Mouse (Mus musculus) adrenal gland, adult 18-20 months (tissue): ENCODE results near the gene Mfap3l. TPM values are rescaled to one million over a fixed set of nuclear protein-coding genes. Genes with fewer than 3 reads are reported as not detected.
"Not testable (repeated sequence)": the region's sequence is repeated elsewhere in the genome, so short reads cannot be mapped to it uniquely, and the experiment has no call there.

Experiments
- DNase-seq, 2 experiments: peaks; one replicate each; pipeline ENCODE4 v3.0.0; 2021 to 2022; ENCODE audit warnings: low spot score in 2 of 2
- total RNA-seq, 2 experiments: library from RNA; stranded (reverse); gene quantifications; 1 replicate in 1 of 2; 2 replicates in 1 of 2; pipeline ENCODE4 v1.2.3; 2021

Gene Mfap3l
- total RNA-seq, 2 experiments from 2014 or later, result 2.5 to 2.8 TPM

DNA sequence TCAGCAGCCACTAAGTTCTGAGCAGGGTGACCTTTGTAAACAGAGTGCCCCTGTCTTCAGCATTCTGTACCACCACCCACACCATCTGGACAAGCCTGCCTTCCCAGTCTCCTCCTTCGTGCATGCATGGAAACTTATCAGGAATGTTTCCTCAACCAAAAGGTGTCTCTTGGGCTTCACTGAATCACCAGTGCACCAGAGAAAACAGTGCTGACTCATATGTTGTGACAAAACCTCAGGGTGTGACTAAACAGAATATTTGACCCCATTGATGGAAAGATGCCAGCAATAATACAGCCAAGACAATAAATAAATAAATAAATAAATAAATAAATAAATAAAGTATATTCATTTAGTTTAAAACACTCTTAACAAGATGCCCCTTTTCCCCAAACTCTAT, 16.5 kb downstream of the Mfap3l start:
- no peak for DNase-seq

GRCm38 (mm10) chr8:60650119-60650518, 17.5 kb downstream of the Mfap3l start:
- DNase-seq, result no peak

GRCm38 (mm10) chr8:60657425-60658113, 24.9 kb downstream of the Mfap3l start:
- DNase-seq, result no peak

DNA sequence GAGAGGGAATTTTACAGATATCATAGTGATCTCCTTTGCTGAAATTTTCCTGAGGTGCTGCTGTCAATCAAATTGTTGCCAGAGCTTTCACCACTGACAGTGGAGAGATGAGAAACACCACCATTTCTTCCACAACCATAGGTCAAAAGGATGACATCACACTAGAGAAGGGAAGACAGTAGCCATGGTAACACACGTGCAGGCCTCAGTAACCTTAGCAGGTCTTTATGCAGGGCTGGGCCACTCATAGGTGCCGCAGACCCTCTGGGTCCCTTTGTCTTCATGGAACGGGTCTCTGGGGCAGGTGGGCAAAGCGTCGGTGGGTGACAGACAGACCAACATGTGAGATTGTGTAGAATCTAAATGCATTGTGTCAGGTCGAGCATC, 25.5 kb downstream of the Mfap3l start:
- no peak for DNase-seq

GRCm38 (mm10) chr8:60658686-60659085, 26.1 kb downstream of the Mfap3l start:
- DNase-seq, result not testable (repeated sequence)

- no peak for DNase-seq
Measured at GRCm38 (mm10) chr8:60659721-60660120, 27.1 kb downstream of the Mfap3l start.

GRCm38 (mm10) chr8:60661191-60661590, 28.6 kb downstream of the Mfap3l start:
- DNase-seq, result no peak

DNA sequence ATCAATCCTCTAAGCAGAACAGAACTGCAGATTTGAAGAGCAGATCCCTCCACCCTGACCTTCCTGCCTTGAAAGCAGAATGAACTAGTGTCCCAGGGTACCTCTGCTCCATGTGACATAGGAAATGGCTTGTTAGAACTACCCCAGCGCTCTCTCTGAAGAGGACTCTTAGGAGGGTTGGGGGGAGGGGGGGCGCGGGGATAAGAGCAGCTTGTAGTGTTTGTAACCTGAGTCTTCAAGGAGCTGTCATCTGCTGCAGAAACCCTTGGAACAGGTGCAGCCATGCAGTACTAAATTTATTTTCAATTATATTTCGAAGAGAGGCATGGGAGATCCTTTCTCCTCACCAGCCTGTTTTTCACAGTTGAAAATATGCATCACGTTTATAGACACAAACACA, 30.9 kb downstream of the Mfap3l start:
- DNase-seq, result no peak

- DNase-seq, result no peak
Measured at GRCm38 (mm10) chr8:60665821-60666220, 33.2 kb downstream of the Mfap3l start.

GRCm38 (mm10) chr8:60666852-60667251, 34.2 kb downstream of the Mfap3l start:
- no peak for DNase-seq

GRCm38 (mm10) chr8:60678590-60678989, 46.0 kb downstream of the Mfap3l start:
- DNase-seq, result no peak

- no peak for DNase-seq
Measured at GRCm38 (mm10) chr8:60681811-60682210, 49.2 kb downstream of the Mfap3l start.

DNA sequence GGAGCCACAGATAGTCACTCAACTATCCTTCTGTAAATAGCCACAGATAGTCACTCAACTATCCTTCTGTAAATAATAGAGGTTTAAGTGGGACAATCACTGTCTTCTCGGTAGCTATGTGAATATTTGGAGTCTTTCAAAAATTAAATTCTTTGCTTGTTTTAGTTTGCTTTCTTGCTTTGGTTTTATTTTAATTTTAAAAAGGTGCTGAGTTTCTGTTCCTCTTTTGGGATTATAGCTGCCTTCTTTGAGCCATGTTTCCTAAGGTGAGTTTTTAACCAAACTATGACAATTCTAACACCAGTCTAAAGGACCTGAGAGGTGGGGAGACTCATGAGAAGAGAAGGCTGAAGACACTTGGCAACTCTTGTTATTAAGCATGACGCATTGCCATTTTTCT, 49.7 kb downstream of the Mfap3l start:
- no peak for DNase-seq

DNA sequence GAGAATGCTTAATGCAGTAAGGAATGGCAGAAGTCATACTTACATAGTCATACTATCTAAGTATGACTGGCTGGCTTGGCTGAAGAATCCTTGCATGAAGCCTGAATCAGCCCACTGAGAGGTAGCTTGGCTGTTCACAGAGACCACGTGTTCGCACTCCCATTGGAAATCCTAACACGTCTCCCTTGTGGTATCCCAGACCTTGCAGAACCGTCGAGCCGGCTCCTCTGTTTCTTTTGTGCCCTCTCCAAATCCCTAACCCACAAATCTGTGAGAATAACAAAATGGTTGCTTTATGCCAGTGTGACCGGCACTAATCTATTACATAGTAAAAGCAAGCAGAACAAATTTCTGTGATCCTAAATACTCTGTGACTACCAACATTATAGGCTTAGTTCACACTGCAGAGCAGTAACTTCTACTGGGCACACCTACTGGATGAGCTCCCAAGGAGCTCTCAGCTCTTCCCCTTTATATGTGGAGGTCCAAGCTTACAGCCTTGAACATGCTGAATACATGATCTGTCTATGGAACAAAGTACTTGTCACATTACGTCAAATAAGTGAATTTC, 79.0 kb downstream of the Mfap3l start:
- DNase-seq, result no peak

DNA sequence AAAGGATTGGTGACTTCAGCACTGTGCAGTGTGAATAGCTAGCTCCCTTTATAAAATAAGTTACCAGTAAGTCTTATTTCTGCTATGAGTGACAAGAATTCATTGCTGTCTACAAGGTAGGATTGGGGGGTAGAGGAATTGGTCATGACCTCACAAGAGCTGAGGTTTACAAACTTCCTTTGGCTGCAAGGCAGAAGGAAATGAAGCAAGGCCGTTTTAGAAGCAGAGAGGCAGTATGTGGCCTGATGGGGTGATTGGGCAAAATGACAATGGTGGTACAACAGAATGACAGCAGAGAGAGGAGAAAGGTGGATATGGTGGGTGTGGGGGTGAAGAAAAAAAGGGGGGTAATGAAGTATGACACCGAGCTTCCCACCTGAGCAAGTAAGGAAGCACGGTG, 82.1 kb downstream of the Mfap3l start:
- no peak for DNase-seq

- DNase-seq, result no peak
Measured at GRCm38 (mm10) chr8:60718692-60719091, 86.1 kb downstream of the Mfap3l start.

Other genes with a start within 250 kb of the Mfap3l start
- not detected for gene Gm10283, start 129.6 kb upstream of the Mfap3l start, total RNA-seq
- not detected for gene Aadat, start 126.9 kb upstream of the Mfap3l start, total RNA-seq